Mouse (Mus musculus): ENCODE measurements around the gene Arhgef12. TPM values are rescaled to one million over a fixed set of nuclear protein-coding genes. Genes with fewer than 3 reads are reported as not detected.

Arhgef12 gene
- total RNA-seq, 2 experiments from 2014 or later, result 149 to 151 TPM

GRCm38 (mm10) chr9:43109125-43109524 is 2.1 kb upstream of the Arhgef12 start:
- no peak for DNase-seq (ENCODE audit: low spot score in 2 of 2)

- no peak for DNase-seq (ENCODE audit: low spot score in 2 of 2)
These were observed 1.7 kb upstream of the Arhgef12 start for GRCm38 (mm10) chr9:43108721-43109120.

- no peak for DNase-seq (ENCODE audit: low spot score in 2 of 2)
These were observed 1.0 kb upstream of the Arhgef12 start for GRCm38 (mm10) chr9:43108081-43108480.

GRCm38 (mm10) chr9:43107555-43107954 is 516 bp upstream of the Arhgef12 start:
- DNase-seq (ENCODE audit: low spot score in 2 of 2), result no peak

GRCm38 (mm10) chr9:43106426-43107186 is 433 bp downstream of the Arhgef12 start:
- peak in 1 of 2 experiments; percentile 54 for DNase-seq (ENCODE audit: low spot score in 2 of 2)

GRCm38 (mm10) chr9:43105664-43106361 is 1.2 kb downstream of the Arhgef12 start:
- peak; percentile 84 to 94 for DNase-seq (ENCODE audit: low spot score in 2 of 2)

- DNase-seq (ENCODE audit: low spot score in 2 of 2), result peak in 1 of 2 experiments; percentile 33
These were observed 2.0 kb downstream of the Arhgef12 start for GRCm38 (mm10) chr9:43104873-43105663.

- DNase-seq (ENCODE audit: low spot score in 2 of 2), result no peak
These were observed 2.5 kb downstream of the Arhgef12 start for GRCm38 (mm10) chr9:43104526-43104872.

- no peak for DNase-seq (ENCODE audit: low spot score in 2 of 2)
These were observed 3.3 kb downstream of the Arhgef12 start for GRCm38 (mm10) chr9:43103675-43104299.

- no peak for DNase-seq (ENCODE audit: low spot score in 2 of 2)
These were observed 4.1 kb downstream of the Arhgef12 start for GRCm38 (mm10) chr9:43102931-43103330.

- DNase-seq (ENCODE audit: low spot score in 2 of 2), result no peak
These were observed 5.0 kb downstream of the Arhgef12 start for GRCm38 (mm10) chr9:43101936-43102595.

GRCm38 (mm10) chr9:43098922-43099321 is 8.1 kb downstream of the Arhgef12 start:
- DNase-seq (ENCODE audit: low spot score in 2 of 2), result no peak

GRCm38 (mm10) chr9:43097801-43098557 is 9.1 kb downstream of the Arhgef12 start:
- no peak for DNase-seq (ENCODE audit: low spot score in 2 of 2)

- DNase-seq (ENCODE audit: low spot score in 2 of 2), result no peak
These were observed 10.7 kb downstream of the Arhgef12 start for GRCm38 (mm10) chr9:43096337-43096736.

GRCm38 (mm10) chr9:43094828-43095227 is 12.2 kb downstream of the Arhgef12 start:
- DNase-seq (ENCODE audit: low spot score in 2 of 2), result no peak

GRCm38 (mm10) chr9:43093803-43094202 is 13.2 kb downstream of the Arhgef12 start:
- DNase-seq (ENCODE audit: low spot score in 2 of 2), result peak in 1 of 2 experiments; percentile 63

GRCm38 (mm10) chr9:43085686-43086285 is 21.3 kb downstream of the Arhgef12 start:
- DNase-seq (ENCODE audit: low spot score in 2 of 2), result no peak

- DNase-seq (ENCODE audit: low spot score in 2 of 2), result no peak
These were observed 22.3 kb downstream of the Arhgef12 start for GRCm38 (mm10) chr9:43084496-43085362.
